Mouse (Mus musculus) limb, embryonic 12.5 days (tissue): ENCODE measurements around the gene Zbtb32. TPM values are rescaled to one million over a fixed set of nuclear protein-coding genes. Genes with fewer than 3 reads are reported as not detected.

Experiments
- ATAC-seq: fragments of 200-750 bp; cut with Nextera tagmentation; 2 replicates; pipeline ENCODE4 v1.8.0; 2017; ENCODE audit warnings: low read depth, moderate TSS enrichment; ENCODE audit not compliant: insufficient number of reproducible peaks, insufficient read depth, low FRiP score, low TSS enrichment
- H3K27ac ChIP-seq: fragments of 300-500 bp; sonication (generic); 2 replicates; pipeline ENCODE4 v1.5.1; 2016; ENCODE audit warnings: mild to moderate bottlenecking, moderate library complexity
- H3K27me3 ChIP-seq: fragments of 300-500 bp; sonication (generic); 2 replicates; pipeline ENCODE4 v1.6.1; 2016; ENCODE audit warnings: mild to moderate bottlenecking, moderate library complexity
- H3K36me3 ChIP-seq: fragments of 300-500 bp; sonication (generic); 2 replicates; pipeline ENCODE4 v1.6.1; 2016; ENCODE audit warnings: mild to moderate bottlenecking, moderate library complexity
- H3K4me1 ChIP-seq: fragments of 300-500 bp; sonication (generic); replicated peaks from 2 replicates; pipeline ENCODE4 v1.6.1; 2016
- H3K4me2 ChIP-seq: fragments of 300-500 bp; sonication (generic); 2 replicates; pipeline ENCODE4 v1.6.1; 2016; ENCODE audit warnings: mild to moderate bottlenecking, moderate library complexity
- H3K4me3 ChIP-seq: fragments of 300-500 bp; sonication (generic); replicated peaks from 2 replicates; pipeline ENCODE4 v1.5.1; 2016; ENCODE audit warnings: mild to moderate bottlenecking
- H3K9ac ChIP-seq: fragments of 300-500 bp; sonication (generic); replicated peaks from 2 replicates; pipeline ENCODE4 v1.6.1; 2016; ENCODE audit warnings: mild to moderate bottlenecking, moderate library complexity
- H3K9me3 ChIP-seq: fragments of 300-500 bp; sonication (generic); 2 replicates; pipeline ENCODE4 v1.6.1; 2016; ENCODE audit warnings: mild to moderate bottlenecking, moderate library complexity
- WGBS: fragments of 180-500 bp; shearing (Covaris S2); methylation state at CpG from one replicate; pipeline ENCODE4 v1.1.7; 2016; 5-methylcytosine and 5-hydroxymethylcytosine counted together
- polyA plus RNA-seq: library from polyadenylated mRNA; unstranded; fragments of >200 nt; fragmentation: Nextera tagmentation; extraction: Ambion mirVana; gene quantifications from 2 replicates; pipeline ENCODE4 v1.2.1, GENCODE M21; 2016

Gene Zbtb32
- polyA plus RNA-seq, 1 experiment from 2014 or later: 0.25 TPM

- WGBS: 64% methylated on average over 5 of the region's 5 CpGs
- peaks cover 53% of the 10 kb centered on the region for H3K36me3 ChIP-seq
- 0 out of 2 replicates have a peak, but pooled peaks cover 4% of the 10 kb centered on the region for H3K9me3 ChIP-seq
These were observed 16.5 kb upstream of the Zbtb32 start for GRCm38 (mm10) chr7:30615049-30615760.

GRCm38 (mm10) chr7:30614454-30614853 lies 15.7 kb upstream of the Zbtb32 start:
- no peak for ATAC-seq
- Histone ChIP-seq H3K36me3 (peaks cover 47% of the 10 kb centered on the region), H3K27me3 (no peaks in the 10 kb centered on the region), H3K4me1 (no peaks in the 10 kb centered on the region), H3K4me3 (no peak overlapping the region), H3K27ac (no peak overlapping the region), H3K4me2 (no peak overlapping the region), H3K9me3 (0 out of 2 replicates have a peak, but pooled peaks cover 4% of the 10 kb centered on the region), H3K9ac (no peak overlapping the region)
- 75% methylated on average over 2 of the region's 2 CpGs for WGBS

More at GRCm38 (mm10) chr7:30615049-30615760, 16.5 kb upstream of the Zbtb32 start:
- no peak overlapping the region for H3K4me2 ChIP-seq
- H3K4me3 ChIP-seq: no peak overlapping the region
- H3K4me1 ChIP-seq: no peaks in the 10 kb centered on the region
- no peak overlapping the region for H3K27ac ChIP-seq
- H3K27me3 ChIP-seq: no peaks in the 10 kb centered on the region
- no peak overlapping the region for H3K9ac ChIP-seq
- ATAC-seq: no peak

GRCm38 (mm10) chr7:30613529-30614112 lies 14.9 kb upstream of the Zbtb32 start:
- Histone ChIP-seq H3K36me3 (peaks cover 39% of the 10 kb centered on the region), H3K4me1 (no peaks in the 10 kb centered on the region), H3K27ac (no peak overlapping the region), H3K27me3 (no peaks in the 10 kb centered on the region), H3K9me3 (0 out of 2 replicates have a peak, but pooled peaks cover 4% of the 10 kb centered on the region), H3K9ac (no peak overlapping the region), H3K4me3 (no peak overlapping the region), H3K4me2 (no peak overlapping the region)
- no peak for ATAC-seq
- WGBS: 25% methylated on average over 14 of the region's 14 CpGs

- Histone ChIP-seq H3K27ac (no peak within 1 kb of the TSS), H3K27me3 (peaks cover 1% of the 10 kb centered on the region; the same call in 1 of the 2 replicates), H3K4me1 (no peaks in the 10 kb centered on the region), H3K9ac (no peak within 1 kb of the TSS), H3K4me2 (no peak within 1 kb of the TSS), H3K36me3 (peaks cover 31% of the 10 kb centered on the region), H3K4me3 (no peak within 1 kb of the TSS), H3K9me3 (0 out of 2 replicates have a peak, but pooled peaks cover 4% of the 10 kb centered on the region)
- no peak for ATAC-seq
- 66% methylated on average over 8 of the region's 8 CpGs for WGBS
These were observed 14.1 kb upstream of the Zbtb32 start, which contains the start of gene Upk1a for GRCm38 (mm10) chr7:30612654-30613402. Upk1a (minus strand) TSS chr7:30612847.

- Histone ChIP-seq H3K36me3 (peaks cover 3% of the 10 kb centered on the region; the same call in 1 of the 2 replicates), H3K9me3 (0 out of 2 replicates have a peak, but pooled peaks cover 2% of the 10 kb centered on the region), H3K27me3 (peaks cover 4% of the 10 kb centered on the region; the same call in 1 of the 2 replicates), H3K4me1 (no peaks in the 10 kb centered on the region), H3K27ac (no peak overlapping the region), H3K4me3 (no peak overlapping the region), H3K4me2 (no peak overlapping the region), H3K9ac (no peak overlapping the region)
- 59% methylated on average over 7 of the region's 7 CpGs for WGBS
- ATAC-seq: no peak
These were observed 11.3 kb upstream of the Zbtb32 start for GRCm38 (mm10) chr7:30610043-30610442.

GRCm38 (mm10) chr7:30608476-30608875 lies 9.8 kb upstream of the Zbtb32 start:
- no peak overlapping the region for H3K9ac ChIP-seq
- H3K9me3 ChIP-seq: no peaks in the 10 kb centered on the region
- H3K4me2 ChIP-seq: no peak overlapping the region
- ATAC-seq: no peak
- H3K4me1 ChIP-seq: no peaks in the 10 kb centered on the region
- no peak overlapping the region for H3K4me3 ChIP-seq
- 51% methylated on average over 16 of the region's 16 CpGs for WGBS
- peaks cover 4% of the 10 kb centered on the region; the same call in 1 of the 2 replicates for H3K27me3 ChIP-seq
- no peaks in the 10 kb centered on the region for H3K36me3 ChIP-seq
- H3K27ac ChIP-seq: no peak overlapping the region

- no peak overlapping the region for H3K4me2 ChIP-seq
- ATAC-seq: no peak
- 30% methylated on average over 8 of the region's 8 CpGs for WGBS
- H3K36me3 ChIP-seq: no peaks in the 10 kb centered on the region
- peaks cover 4% of the 10 kb centered on the region; the same call in 1 of the 2 replicates for H3K27me3 ChIP-seq
- no peak overlapping the region for H3K27ac ChIP-seq
- H3K4me1 ChIP-seq: no peaks in the 10 kb centered on the region
- no peaks in the 10 kb centered on the region for H3K9me3 ChIP-seq
- H3K9ac ChIP-seq: no peak overlapping the region
- H3K4me3 ChIP-seq: no peak overlapping the region
These were observed 9.1 kb upstream of the Zbtb32 start for GRCm38 (mm10) chr7:30607706-30608309.

- H3K9me3 ChIP-seq: 0 out of 2 replicates have a peak, but pooled peaks cover 4% of the 10 kb centered on the region
- 83% methylated on average over 8 of the region's 8 CpGs for WGBS
- H3K4me3 ChIP-seq: no peak overlapping the region
- H3K4me2 ChIP-seq: no peak overlapping the region
- ATAC-seq: no peak
- peaks cover 4% of the 10 kb centered on the region; the same call in 1 of the 2 replicates for H3K27me3 ChIP-seq
- H3K27ac ChIP-seq: no peak overlapping the region
- H3K9ac ChIP-seq: no peak overlapping the region
- H3K4me1 ChIP-seq: no peaks in the 10 kb centered on the region
- H3K36me3 ChIP-seq: no peaks in the 10 kb centered on the region
These were observed 6.2 kb upstream of the Zbtb32 start for GRCm38 (mm10) chr7:30604944-30605343.

GRCm38 (mm10) chr7:30604424-30604823 lies 5.7 kb upstream of the Zbtb32 start:
- Histone ChIP-seq H3K9me3 (0 out of 2 replicates have a peak, but pooled peaks cover 4% of the 10 kb centered on the region), H3K4me1 (no peaks in the 10 kb centered on the region), H3K9ac (no peak overlapping the region), H3K36me3 (no peaks in the 10 kb centered on the region), H3K4me2 (no peak overlapping the region), H3K27me3 (peaks cover 4% of the 10 kb centered on the region; the same call in 1 of the 2 replicates), H3K4me3 (no peak overlapping the region), H3K27ac (no peak overlapping the region)
- no peak for ATAC-seq
- 53% methylated on average over 8 of the region's 8 CpGs for WGBS

GRCm38 (mm10) chr7:30602583-30602982 lies 3.9 kb upstream of the Zbtb32 start:
- no peak for ATAC-seq
- no peaks in the 10 kb centered on the region for H3K27me3 ChIP-seq
- 28% methylated on average over 3 of the region's 3 CpGs for WGBS

More at GRCm38 (mm10) chr7:30602583-30602982, 3.9 kb upstream of the Zbtb32 start:
- Histone ChIP-seq H3K36me3 (no peaks in the 10 kb centered on the region), H3K4me3 (no peak overlapping the region), H3K9me3 (0 out of 2 replicates have a peak, but pooled peaks cover 4% of the 10 kb centered on the region), H3K4me2 (no peak overlapping the region), H3K4me1 (no peaks in the 10 kb centered on the region), H3K27ac (no peak overlapping the region), H3K9ac (no peak overlapping the region)
